Mouse (Mus musculus) kidney, adult 2 months (tissue): ENCODE results near the gene Muc13.

Source experiments
- CTCF ChIP-seq: fragments of 200-500 bp; conservative IDR thresholded peaks from 2 replicates; pipeline ENCODE4 v1.5.1; 2011; ENCODE audit warnings: low read depth, mild to moderate bottlenecking, control low read depth, low read length, moderate library complexity, mixed read lengths; ENCODE audit not compliant: insufficient read depth, insufficient read length
- POLR2A ChIP-seq: fragments of 200-500 bp; IDR thresholded peaks from one replicate; pipeline ENCODE4 v1.6.1; 2011; ENCODE audit warnings: low read depth, low read length, control low read depth

- TF ChIP-seq CTCF (no peak), POLR2A (no peak)
These were observed 39.0 kb downstream of the Muc13 start for GRCm38 (mm10) chr16:33832728-33833428.
